Mouse (Mus musculus) liver, embryonic 16.5 days (tissue): ENCODE data around the gene Rinl. TPM values are rescaled to one million over a fixed set of nuclear protein-coding genes. Genes with fewer than 3 reads are reported as not detected.

ENCODE experiments used
- ATAC-seq: fragments of 200-750 bp; cut with Nextera tagmentation; 2 replicates; pipeline ENCODE4 v1.8.0; 2017; ENCODE audit warnings: low read depth, mild to moderate bottlenecking, moderate number of reproducible peaks, moderate library complexity
- H3K27ac ChIP-seq: fragments of 300-500 bp; sonication (generic); 2 replicates; pipeline ENCODE4 v1.5.1; 2014; ENCODE audit warnings: mild to moderate bottlenecking, low read length
- H3K27me3 ChIP-seq: fragments of 300-500 bp; sonication (generic); 2 replicates; pipeline ENCODE4 v1.6.1; 2014; ENCODE audit warnings: low read depth, low read length, mixed read lengths; ENCODE audit not compliant: control insufficient read depth, insufficient read depth
- H3K36me3 ChIP-seq: fragments of 300-500 bp; sonication (generic); 2 replicates; pipeline ENCODE4 v1.6.1; 2014; ENCODE audit warnings: mild to moderate bottlenecking; ENCODE audit not compliant: control insufficient read depth, insufficient read depth
- H3K4me1 ChIP-seq: fragments of 300-500 bp; sonication (generic); 2 replicates; pipeline ENCODE4 v1.6.1; 2014; ENCODE audit warnings: low read depth, low read length, mixed read lengths; ENCODE audit not compliant: control insufficient read depth
- H3K4me2 ChIP-seq: fragments of 300-500 bp; sonication (generic); 2 replicates; pipeline ENCODE4 v1.6.1; 2014; ENCODE audit warnings: low read depth, low read length, mixed read lengths
- H3K4me3 ChIP-seq: fragments of 300-500 bp; sonication (generic); 2 replicates; pipeline ENCODE4 v1.5.1; 2014; ENCODE audit warnings: low read depth, mild to moderate bottlenecking, low read length
- H3K9ac ChIP-seq: fragments of 300-500 bp; sonication (generic); 2 replicates; pipeline ENCODE4 v1.6.1; 2014; ENCODE audit warnings: low read depth, low read length
- H3K9me3 ChIP-seq: fragments of 300-500 bp; sonication (generic); replicated peaks from 2 replicates; pipeline ENCODE4 v1.6.1; 2016; ENCODE audit warnings: low read length; ENCODE audit not compliant: control insufficient read depth
- WGBS: fragments of 180-500 bp; shearing (Covaris S2); extraction: QIAGEN DNeasy Blood & Tissue Kit; methylation state at CpG from one replicate; pipeline ENCODE4 v1.1.7; 2014; ENCODE audit not compliant: insufficient replicate concordance; 5-methylcytosine and 5-hydroxymethylcytosine counted together
- polyA plus RNA-seq: library from polyadenylated mRNA; unstranded; fragments of >200 nt; fragmentation: Nextera tagmentation; extraction: Ambion mirVana; gene quantifications from 2 replicates; pipeline ENCODE4 v1.2.1, GENCODE M21; 2015

Rinl gene
- polyA plus RNA-seq, 1 experiment from 2014 or later = 8.7 TPM

DNA sequence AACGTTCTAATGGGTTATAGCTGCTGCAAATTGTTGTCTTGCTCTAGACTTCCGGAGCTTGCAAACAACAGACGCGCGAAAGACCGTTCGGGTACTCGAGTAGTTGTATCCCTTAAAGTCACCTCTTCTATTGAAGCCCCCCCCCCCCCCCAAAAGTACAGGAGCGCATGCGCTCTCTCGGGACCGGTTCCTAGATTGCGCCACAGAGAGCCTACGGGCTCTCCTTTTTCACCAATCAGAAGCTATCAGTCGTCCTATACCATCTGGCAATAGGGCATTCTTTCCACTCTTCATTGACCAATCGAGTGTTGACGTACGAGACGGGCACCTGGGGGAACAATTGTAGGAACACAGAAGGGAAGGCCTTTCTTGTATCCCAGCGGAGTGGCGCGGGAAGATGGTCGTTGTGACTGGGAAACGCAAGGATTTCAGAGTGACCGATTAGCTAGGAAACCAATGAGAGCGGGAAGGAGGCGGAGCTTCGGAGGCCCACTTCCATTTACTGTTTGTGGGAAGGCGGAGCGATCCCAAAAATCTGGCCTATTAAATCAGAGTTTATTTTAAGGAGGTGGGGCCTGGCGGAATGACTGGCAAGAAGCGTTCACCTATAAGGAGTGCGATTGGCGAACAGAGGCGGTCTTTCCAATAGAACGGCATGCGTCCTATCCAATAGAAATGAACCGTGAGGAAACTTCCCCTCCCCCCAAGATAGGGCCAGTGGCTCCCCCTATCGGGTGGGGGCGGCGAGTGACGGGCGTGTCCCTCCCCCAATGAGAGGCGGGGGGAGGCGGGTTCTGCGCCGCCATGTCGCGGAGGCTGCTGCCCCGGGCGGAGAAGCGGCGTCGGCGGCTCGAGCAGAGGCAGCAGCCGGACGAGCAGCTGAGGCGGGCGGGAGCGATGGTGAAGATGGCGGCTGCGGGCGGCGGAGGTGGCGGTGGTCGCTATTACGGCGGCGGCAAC lies 21.6 kb downstream of the Rinl start:
- Histone ChIP-seq H3K4me2 (peak overlapping the region; percentile 100), H3K4me3 (peak overlapping the region; percentile 93), H3K27ac (peak overlapping the region; percentile 99), H3K4me1 (peaks cover 47% of the 10 kb centered on the region), H3K9ac (peak overlapping the region; percentile 95), H3K27me3 (no peaks in the 10 kb centered on the region), H3K36me3 (peaks cover 24% of the 10 kb centered on the region), H3K9me3 (no peaks in the 10 kb centered on the region)
- ATAC-seq = peak; percentile 88
- WGBS = under 1% methylated on average over 69 of the region's 70 CpGs

DNA sequence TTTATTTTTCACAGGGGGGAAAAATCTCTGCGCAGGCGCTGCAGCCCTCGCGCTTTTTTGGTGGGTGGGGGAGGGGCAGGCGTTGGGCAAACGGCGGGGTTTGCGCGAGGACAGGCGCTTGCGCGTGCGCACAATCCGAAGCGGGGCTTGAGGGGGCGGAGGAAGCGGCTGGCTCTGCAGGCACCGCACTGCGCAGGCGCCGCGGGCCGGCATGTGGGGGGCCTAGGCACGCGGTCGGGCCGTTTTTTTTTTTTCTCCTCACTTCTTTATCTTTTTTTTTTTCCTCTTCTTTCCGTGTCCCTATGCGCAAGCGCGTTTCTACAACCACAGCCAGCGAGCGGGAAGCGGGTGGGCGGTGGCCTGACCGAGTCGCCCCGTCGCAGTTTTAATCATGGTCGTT lies 22.5 kb downstream of the Rinl start:
- under 1% methylated on average over 40 of the region's 40 CpGs for WGBS
- H3K9ac ChIP-seq = peak overlapping the region; percentile 90
- H3K4me2 ChIP-seq = peak overlapping the region; percentile 77
- peak overlapping the region; percentile 91 for H3K4me3 ChIP-seq
- peak; percentile 52 for ATAC-seq
- peaks cover 56% of the 10 kb centered on the region for H3K4me1 ChIP-seq
- peak overlapping the region; percentile 94 for H3K27ac ChIP-seq
- H3K27me3 ChIP-seq = no peaks in the 10 kb centered on the region
- no peaks in the 10 kb centered on the region for H3K9me3 ChIP-seq
- H3K36me3 ChIP-seq = peaks cover 33% of the 10 kb centered on the region

DNA sequence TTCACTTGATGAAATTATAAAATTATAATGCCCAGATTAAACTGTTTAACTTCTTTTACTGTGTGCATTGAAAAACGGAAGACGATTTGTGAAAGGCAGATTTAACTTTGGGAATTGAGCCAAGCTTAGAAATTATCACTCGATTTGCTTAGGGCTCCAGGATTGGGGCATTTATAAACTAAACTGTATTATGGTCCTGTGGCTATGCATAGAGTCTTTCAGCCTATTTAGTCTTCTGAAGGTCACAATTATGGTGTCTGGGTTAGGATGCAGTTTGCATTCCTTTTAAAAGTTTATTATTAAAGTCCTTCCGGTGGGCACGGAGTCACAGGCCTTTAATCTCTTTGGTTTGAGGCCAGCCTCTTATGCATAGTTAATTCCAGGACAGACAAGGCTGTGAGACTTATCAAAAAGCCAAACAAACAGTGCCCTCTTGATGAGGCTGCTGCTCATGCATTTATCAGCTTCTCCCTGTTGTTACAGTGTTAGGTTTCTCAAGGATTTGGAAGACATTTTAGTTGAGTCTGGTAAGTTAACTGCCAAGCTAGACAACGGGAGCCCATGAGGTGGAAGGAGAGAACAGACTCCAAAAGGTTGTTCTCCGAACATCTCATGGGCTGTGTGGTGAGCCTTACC lies 23.0 kb downstream of the Rinl start:
- WGBS = 5% methylated on average over 7 of the region's 7 CpGs
- Histone ChIP-seq H3K4me3 (peak overlapping the region; percentile 91), H3K4me1 (peaks cover 58% of the 10 kb centered on the region), H3K4me2 (peak overlapping the region; percentile 77), H3K36me3 (peaks cover 38% of the 10 kb centered on the region), H3K27me3 (no peaks in the 10 kb centered on the region), H3K27ac (peak overlapping the region; percentile 94; the same call in 1 of the 2 replicates), H3K9ac (peak overlapping the region; percentile 90), H3K9me3 (no peaks in the 10 kb centered on the region)
- no peak for ATAC-seq

DNA sequence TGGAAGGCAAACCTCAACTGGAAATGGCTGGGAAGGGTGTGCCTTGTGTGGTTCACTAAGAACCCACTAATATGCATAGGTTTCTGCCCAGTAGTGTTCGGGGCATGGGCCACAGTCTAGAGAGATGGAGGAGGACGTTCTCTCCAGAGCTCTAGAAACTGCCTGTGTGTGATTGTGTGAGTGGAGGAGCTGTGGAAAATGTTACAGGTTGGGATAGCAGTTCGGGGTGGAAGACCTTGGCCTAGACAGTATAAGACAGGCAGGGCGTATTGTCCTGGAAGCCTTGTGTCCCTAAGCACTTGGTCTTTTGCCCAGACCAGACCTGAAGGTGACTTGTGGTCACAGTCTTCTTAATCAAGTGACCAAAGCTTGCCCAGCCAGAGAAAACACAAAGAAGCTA lies 23.7 kb downstream of the Rinl start:
- H3K4me1 ChIP-seq = peaks cover 58% of the 10 kb centered on the region

DNA sequence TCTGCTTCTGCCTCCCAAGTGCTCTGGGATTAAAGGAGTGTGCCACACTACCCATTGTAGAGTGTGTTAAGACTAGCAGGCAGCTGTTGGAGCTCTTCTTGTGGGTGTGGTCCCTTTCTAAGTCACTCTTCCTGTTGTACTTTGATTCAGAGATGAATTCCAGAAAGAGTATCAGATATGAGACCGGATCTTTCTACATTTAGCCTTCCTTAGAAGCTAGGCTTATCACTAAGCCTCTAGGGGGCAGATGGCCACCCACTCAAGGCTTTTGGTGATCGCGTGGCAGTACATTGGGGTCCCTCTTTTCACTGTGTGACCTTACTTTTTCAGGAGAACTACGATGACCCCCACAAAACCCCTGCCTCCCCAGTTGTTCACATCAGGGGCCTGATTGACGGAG lies 24.2 kb downstream of the Rinl start:
- peaks cover 49% of the 10 kb centered on the region for H3K36me3 ChIP-seq
- peak overlapping the region; percentile 90; the same call in 1 of the 2 replicates for H3K9ac ChIP-seq
- H3K27me3 ChIP-seq = no peaks in the 10 kb centered on the region
- peak overlapping the region; percentile 91; the same call in 1 of the 2 replicates for H3K4me3 ChIP-seq
- H3K4me2 ChIP-seq = peak overlapping the region; percentile 77
- no peak for ATAC-seq
- peaks cover 54% of the 10 kb centered on the region for H3K4me1 ChIP-seq
- H3K9me3 ChIP-seq = no peaks in the 10 kb centered on the region
- whole genome bisulfite sequencing = 61% methylated on average over 5 of the region's 5 CpGs
- peak overlapping the region; percentile 35 for H3K27ac ChIP-seq

More for the DNA sequence above, 23.7 kb downstream of the Rinl start:
- Histone ChIP-seq H3K4me3 (peak overlapping the region; percentile 91), H3K36me3 (peaks cover 45% of the 10 kb centered on the region), H3K27ac (peak overlapping the region; percentile 35), H3K9me3 (no peaks in the 10 kb centered on the region), H3K9ac (peak overlapping the region; percentile 90), H3K4me2 (peak overlapping the region; percentile 77), H3K27me3 (no peaks in the 10 kb centered on the region)
- ATAC-seq = no peak
- WGBS = 40% methylated on average over 4 of the region's 4 CpGs

DNA sequence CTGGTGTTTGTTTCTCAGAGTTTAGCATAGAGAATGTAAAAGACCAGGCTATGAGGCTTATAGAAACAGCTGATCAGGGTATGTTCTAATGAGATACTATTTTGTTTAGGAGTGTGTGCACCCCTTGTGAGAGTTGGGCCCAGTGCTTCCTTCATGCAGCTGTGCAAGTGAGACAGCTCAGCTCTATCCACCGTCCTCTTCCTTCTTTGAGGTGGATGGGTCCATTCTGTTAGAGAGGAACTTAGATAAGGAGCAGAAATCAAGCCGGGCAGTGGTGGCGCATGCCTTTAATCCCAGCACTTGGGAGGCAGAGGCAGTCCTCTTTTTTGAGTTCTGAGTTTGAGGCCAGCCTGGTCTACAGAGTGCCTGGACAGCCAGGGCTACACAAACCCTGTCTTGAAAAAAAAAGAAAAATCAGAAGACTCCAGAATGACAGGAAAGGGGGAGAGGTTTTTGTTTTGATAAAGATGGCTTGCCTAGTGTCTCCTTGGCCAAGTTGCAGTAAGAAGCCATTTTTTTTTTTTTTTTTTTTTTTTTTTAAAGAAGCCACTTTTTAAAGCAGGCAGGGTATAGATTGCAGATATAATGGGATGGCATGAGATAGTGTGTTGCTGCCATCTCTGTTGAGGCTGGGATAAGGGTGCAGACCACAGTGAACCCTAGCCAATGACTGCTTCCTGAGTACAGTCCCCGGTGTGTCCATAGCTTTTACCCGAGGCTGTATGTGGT lies 25.7 kb downstream of the Rinl start:
- Histone ChIP-seq H3K4me2 (no peak overlapping the region), H3K27ac (no peak overlapping the region), H3K27me3 (no peaks in the 10 kb centered on the region), H3K9ac (no peak overlapping the region), H3K4me1 (peaks cover 57% of the 10 kb centered on the region), H3K9me3 (no peaks in the 10 kb centered on the region), H3K36me3 (peaks cover 62% of the 10 kb centered on the region), H3K4me3 (no peak overlapping the region)
- 52% methylated on average over 5 of the region's 5 CpGs for WGBS
- ATAC-seq = no peak

DNA sequence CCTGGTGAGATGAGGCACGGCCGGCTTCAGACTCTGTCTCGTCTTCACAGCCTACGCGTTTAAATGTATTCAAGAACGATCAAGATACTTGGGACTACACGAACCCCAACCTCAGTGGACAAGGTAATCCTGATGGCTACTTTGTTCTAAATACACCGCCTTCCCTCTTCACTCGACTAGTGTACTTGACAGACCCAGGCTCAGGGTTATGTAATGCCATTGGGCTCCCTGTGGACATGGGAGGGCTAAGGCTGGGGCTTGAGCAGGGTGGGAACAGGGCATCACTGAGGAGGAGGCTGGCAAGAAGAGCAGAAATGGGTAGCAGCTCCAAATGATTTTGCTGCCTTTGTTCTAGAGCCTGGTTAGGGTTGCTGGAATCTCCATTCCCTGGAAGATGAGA lies 26.5 kb downstream of the Rinl start:
- no peak overlapping the region for H3K4me2 ChIP-seq

DNA sequence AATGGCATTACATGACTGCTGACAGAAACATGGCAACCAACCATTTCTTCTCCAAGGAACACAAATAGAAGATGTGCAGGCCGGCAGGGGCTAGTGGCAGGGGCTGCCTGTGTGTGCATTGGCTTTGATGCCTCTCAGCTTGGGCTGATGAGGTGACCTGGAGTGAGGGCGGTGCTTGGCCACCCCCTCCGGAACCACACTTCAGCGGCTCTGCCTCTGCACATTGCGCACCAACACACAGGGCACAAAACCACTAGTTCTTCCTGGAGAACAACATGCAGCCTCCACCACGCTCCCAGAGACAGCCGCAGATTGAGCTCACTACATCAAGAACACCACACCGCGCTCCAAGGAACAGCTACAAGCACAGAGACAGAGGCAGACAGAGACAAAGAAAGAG lies 27.4 kb downstream of the Rinl start:
- no peak overlapping the region for H3K27ac ChIP-seq
- no peak for ATAC-seq
- H3K4me1 ChIP-seq = peaks cover 57% of the 10 kb centered on the region
- no peak overlapping the region for H3K4me3 ChIP-seq
- no peak overlapping the region for H3K4me2 ChIP-seq
- no peak overlapping the region for H3K9ac ChIP-seq
- H3K27me3 ChIP-seq = no peaks in the 10 kb centered on the region
- peaks cover 79% of the 10 kb centered on the region for H3K36me3 ChIP-seq
- WGBS = 84% methylated on average over 9 of the region's 9 CpGs
- H3K9me3 ChIP-seq = no peaks in the 10 kb centered on the region

More for the DNA sequence above, 26.5 kb downstream of the Rinl start:
- no peak for ATAC-seq
- no peak overlapping the region for H3K9ac ChIP-seq
- 85% methylated on average over 9 of the region's 9 CpGs for WGBS
- no peak overlapping the region for H3K4me3 ChIP-seq
- H3K36me3 ChIP-seq = peaks cover 69% of the 10 kb centered on the region
- peaks cover 55% of the 10 kb centered on the region for H3K4me1 ChIP-seq
- no peak overlapping the region for H3K27ac ChIP-seq
- no peaks in the 10 kb centered on the region for H3K9me3 ChIP-seq
- no peaks in the 10 kb centered on the region for H3K27me3 ChIP-seq
